Mouse (Mus musculus) olfactory bulb, adult 2 months (tissue): ENCODE results near the gene 2610028H24Rik. TPM values are rescaled to one million over a fixed set of nuclear protein-coding genes. Genes with fewer than 3 reads are reported as not detected.
A peak's percentile ranks its signal among the peaks of the same experiment; 100 is the strongest.

Experiments used
- H3K27ac ChIP-seq: fragments of 200-500 bp; 2 replicates; pipeline ENCODE4 v1.5.1; 2012; ENCODE audit warnings: low read depth, low read length; ENCODE audit not compliant: insufficient read depth
- H3K4me1 ChIP-seq: fragments of 200-500 bp; 2 replicates; pipeline ENCODE4 v1.6.1; 2012; ENCODE audit warnings: low read length; ENCODE audit not compliant: control insufficient read depth, insufficient read depth
- H3K4me3 ChIP-seq: fragments of 200-500 bp; 2 replicates; pipeline ENCODE4 v1.5.1; 2012; ENCODE audit warnings: mild to moderate bottlenecking, low read depth, low read length, moderate library complexity; ENCODE audit not compliant: insufficient read depth
- CTCF ChIP-seq: fragments of 200-500 bp; IDR thresholded peaks from 2 replicates; pipeline ENCODE4 v1.5.1; 2012; ENCODE audit warnings: low read depth, mild to moderate bottlenecking, low read length, moderate library complexity; ENCODE audit not compliant: insufficient read depth
- POLR2A ChIP-seq: fragments of 200-500 bp; IDR thresholded peaks from 2 replicates; pipeline ENCODE4 v1.6.1; 2012; ENCODE audit warnings: mild to moderate bottlenecking, low read depth, low read length, moderate library complexity; ENCODE audit not compliant: insufficient read depth
- WGBS: fragments of 180-500 bp; shearing (Covaris S2); methylation state at CpG from one replicate; pipeline ENCODE4 v1.1.7; 2018; 5-methylcytosine and 5-hydroxymethylcytosine counted together
- polyA plus RNA-seq: library from polyadenylated mRNA; stranded (reverse); fragments of >200 nt; gene quantifications from 2 replicates; pipeline ENCODE4 v1.2.4, GENCODE M21; 2012; ENCODE audit warnings: low replicate concordance; ENCODE audit not compliant: missing spikeins, insufficient read depth, insufficient read length

Gene 2610028H24Rik
- polyA plus RNA-seq: not detected in 2 replicates

DNA sequence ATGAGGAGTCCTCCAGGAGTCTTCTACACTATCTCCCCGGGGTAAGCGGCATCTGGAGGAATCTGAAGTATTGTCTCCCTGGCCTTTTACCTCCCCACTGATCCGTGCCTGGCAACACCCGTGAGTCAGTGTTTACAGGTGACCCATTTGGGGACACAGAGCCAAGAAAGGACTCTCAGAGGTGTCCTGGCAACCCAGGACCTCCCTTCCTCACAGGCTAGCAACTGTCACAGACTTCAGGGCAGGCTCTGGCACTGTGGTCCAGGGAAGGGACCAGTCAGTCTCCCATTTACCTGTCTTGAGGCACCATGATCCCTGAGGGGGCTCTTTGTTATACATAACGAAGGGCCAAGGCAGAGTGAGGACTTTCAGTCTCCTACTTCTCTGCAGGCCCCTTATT, at the start of gene 2610028H24Rik:
Gene 2610028H24Rik, plus strand, starts transcription at position 231 of the 400 bp plus-strand sequence.
- TF ChIP-seq POLR2A: no peak
- TF ChIP-seq CTCF: no peak
- 62% methylated on average over 5 of the region's 5 CpGs for WGBS
- Histone ChIP-seq H3K4me1 (no peaks in the 10 kb centered on the region), H3K27ac (no peak within 1 kb of the TSS), H3K4me3 (no peak within 1 kb of the TSS)

DNA sequence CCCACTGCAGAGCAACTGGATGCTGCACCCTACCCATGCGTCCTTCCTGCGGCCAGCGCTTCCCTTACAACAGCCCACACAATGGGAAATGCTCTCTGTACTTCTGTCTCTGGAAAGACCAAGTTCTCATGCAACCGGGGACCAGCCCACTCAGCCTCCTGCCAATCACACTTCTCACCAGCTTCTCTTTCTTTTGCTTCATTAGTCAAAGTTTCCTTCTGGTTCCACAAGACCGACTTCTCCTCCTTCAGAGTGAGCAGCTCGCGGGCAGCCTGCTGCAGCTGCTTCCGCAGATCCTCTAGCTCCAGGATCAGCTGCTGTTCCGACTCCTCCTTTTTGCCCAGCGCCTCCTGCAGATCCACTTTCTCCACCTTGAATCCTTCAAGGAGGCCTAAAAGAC, 40.4 kb upstream of the 2610028H24Rik start:
- no peak overlapping the region for H3K4me3 ChIP-seq
- WGBS: 85% methylated on average over 10 of the region's 10 CpGs
- TF ChIP-seq POLR2A (no peak), CTCF (no peak)
- no peaks in the 10 kb centered on the region for H3K4me1 ChIP-seq
- H3K27ac ChIP-seq: no peak overlapping the region

GRCm38 (mm10) chr10:76416811-76417210, 32.1 kb upstream of the 2610028H24Rik start:
- H3K4me3 ChIP-seq: no peak overlapping the region
- peaks cover 9% of the 10 kb centered on the region for H3K4me1 ChIP-seq
- WGBS: 73% methylated on average over 12 of the region's 12 CpGs
- no peak for TF ChIP-seq CTCF
- TF ChIP-seq POLR2A: no peak
- H3K27ac ChIP-seq: peak overlapping the region; percentile 18; the same call in 1 of the 2 replicates

DNA sequence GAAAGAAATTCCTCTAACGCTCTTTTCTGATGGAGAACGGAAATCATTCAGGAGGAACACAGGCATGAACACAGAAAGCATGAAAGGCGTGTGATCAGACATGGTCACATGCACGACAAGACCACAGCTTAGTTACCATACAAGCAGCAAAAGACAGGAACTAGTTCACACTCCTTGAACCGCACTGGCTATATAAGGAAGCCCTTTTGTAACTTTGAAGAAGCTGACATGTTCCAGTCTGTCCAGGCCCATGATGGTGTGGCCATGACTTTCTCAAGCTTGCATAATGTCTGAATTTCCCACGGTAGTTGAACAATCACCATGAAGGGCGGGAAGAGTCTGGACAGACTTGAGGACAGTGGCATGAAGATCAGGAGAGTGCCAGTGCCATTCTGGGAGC, 23.2 kb upstream of the 2610028H24Rik start:
- Histone ChIP-seq H3K4me3 (no peak overlapping the region), H3K27ac (no peak overlapping the region), H3K4me1 (no peaks in the 10 kb centered on the region)
- no peak for TF ChIP-seq CTCF
- TF ChIP-seq POLR2A: no peak
- WGBS: 95% methylated on average over 7 of the region's 7 CpGs

DNA sequence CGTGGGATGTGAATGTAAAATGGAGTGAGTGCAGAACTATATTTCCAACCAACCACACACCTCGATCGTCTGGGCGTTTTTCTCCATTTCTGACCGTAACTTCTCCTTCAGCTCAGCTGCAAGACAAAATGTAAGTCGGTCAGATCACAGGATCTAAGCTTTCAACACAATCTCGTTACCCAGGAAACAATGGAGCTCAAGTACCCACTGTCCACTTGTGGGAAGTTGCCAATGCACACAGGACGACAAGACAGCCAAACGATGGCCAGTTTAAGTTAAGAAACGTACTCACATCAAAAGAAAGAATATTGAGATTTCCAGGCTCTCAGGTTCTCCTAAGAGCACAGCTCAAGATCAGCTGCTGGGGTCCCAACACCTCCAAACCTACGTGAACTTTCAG, 15.0 kb upstream of the 2610028H24Rik start:
- TF ChIP-seq POLR2A (no peak), CTCF (no peak)
- no peak overlapping the region for H3K4me3 ChIP-seq
- WGBS: 93% methylated on average over 11 of the region's 11 CpGs
- no peaks in the 10 kb centered on the region for H3K4me1 ChIP-seq
- H3K27ac ChIP-seq: no peak overlapping the region

DNA sequence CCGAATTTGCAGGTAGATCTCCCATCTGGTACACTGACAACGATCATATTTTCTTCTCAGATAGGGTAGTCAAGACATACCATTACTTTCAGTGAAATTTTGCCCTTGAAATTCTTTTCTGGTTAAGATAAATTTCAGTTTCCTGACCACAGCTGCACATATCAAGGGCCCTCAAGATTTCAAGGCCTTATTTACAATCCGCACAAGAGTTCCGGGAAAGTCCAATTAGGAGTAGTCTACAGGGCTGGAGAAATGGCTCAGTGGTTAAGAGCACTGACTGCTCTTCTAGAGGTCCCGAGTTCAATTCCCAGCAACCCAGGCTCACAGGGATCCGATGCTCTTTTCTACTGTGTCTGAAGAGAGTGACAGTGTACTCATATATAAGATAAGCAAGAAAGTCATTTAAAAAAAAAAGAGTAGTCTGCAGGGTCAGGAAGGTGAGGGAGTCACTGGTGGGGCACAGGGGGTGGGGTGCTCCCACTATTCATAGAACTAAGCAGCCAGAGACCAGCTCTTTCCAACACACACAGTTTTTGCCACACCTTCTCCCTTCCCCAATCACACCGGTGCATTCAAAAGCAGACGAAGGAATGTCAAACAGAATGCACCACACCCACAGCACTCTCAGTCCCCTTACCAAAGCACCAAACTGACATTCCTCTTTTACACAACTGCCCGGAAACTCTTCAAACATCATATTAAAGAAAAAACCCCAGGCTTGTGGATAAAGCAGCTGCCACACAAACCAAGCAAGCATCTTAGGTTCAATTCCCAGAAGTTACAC, 9.6 kb upstream of the 2610028H24Rik start:
- 92% methylated on average over 9 of the region's 9 CpGs for WGBS
- H3K4me3 ChIP-seq: no peak overlapping the region
- TF ChIP-seq CTCF: no peak
- TF ChIP-seq POLR2A: no peak

GRCm38 (mm10) chr10:76440281-76440680, 8.6 kb upstream of the 2610028H24Rik start, which contains the start of gene AC141477.1:
Gene AC141477.1 (minus strand): TSS chr10:76440444.
- Histone ChIP-seq H3K27ac (no peak within 1 kb of the TSS), H3K4me3 (no peak within 1 kb of the TSS), H3K4me1 (peaks cover 7% of the 10 kb centered on the region; the same call in 1 of the 2 replicates)
- 92% methylated on average over 17 of the region's 17 CpGs for WGBS
- TF ChIP-seq CTCF: no peak
- no peak for TF ChIP-seq POLR2A

More for the DNA sequence above, 9.6 kb upstream of the 2610028H24Rik start:
- no peak overlapping the region for H3K27ac ChIP-seq
- H3K4me1 ChIP-seq: peaks cover 7% of the 10 kb centered on the region; the same call in 1 of the 2 replicates

DNA sequence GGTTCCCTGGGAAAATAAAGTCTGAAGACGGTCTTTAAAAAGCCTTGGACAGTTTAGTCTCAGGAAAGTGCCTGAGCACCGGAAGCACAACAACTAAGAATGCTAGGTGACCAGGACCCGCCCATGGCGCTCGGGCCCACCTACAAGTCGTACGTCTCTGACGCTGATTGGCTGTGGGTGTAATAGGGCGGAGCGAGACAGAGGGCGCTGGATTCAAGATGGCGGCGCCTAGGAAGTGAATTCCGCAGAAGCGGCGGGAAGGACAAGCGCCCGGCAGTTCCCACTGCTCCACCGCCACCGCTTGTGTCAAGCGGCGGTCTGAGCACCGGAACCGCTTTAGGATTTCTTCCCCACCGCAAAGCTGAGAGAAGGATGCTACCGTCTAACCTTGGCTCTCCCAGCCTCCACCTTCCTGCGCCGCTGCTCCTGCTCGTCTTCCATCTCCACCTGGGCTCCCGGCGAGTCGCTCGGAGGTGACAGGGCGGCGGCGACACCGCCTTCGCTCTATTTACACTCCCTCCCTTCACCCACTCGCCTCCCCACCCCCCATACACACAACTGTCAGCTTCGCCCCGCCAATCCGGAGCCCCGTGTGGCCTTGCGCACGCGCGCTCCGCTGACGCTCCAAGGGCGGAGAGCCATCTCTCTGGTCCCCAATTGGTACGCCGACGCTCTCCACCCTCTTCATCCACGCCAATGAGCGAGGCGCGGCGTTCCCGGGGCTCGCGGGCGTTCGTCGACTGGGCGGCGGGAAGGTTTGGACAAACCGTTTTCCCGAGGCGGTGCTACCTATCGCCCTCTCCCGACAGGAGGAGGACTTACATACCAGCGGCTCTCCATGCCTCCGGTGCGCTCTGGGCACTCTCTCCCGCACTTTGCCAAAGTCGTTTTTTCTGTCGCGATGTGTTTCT, 6.4 kb upstream of the 2610028H24Rik start, which contains the start of gene Pcnt:
Gene Pcnt, minus strand, starts transcription at position 609 of the 911 bp plus-strand sequence.
- Histone ChIP-seq H3K27ac (peak within 1 kb of the TSS; percentile 81), H3K4me1 (peaks cover 7% of the 10 kb centered on the region; the same call in 1 of the 2 replicates), H3K4me3 (peak within 1 kb of the TSS; percentile 89)
- TF ChIP-seq CTCF (peak; percentile 62), POLR2A (peak; percentile 56)
- WGBS: under 1% methylated on average over 78 of the region's 78 CpGs
